Mouse (Mus musculus): ENCODE results near the gene 1110059E24Rik.

GRCm38 (mm10) chr19:21615801-21616200, 37.0 kb downstream of the 1110059E24Rik start:
- TF ChIP-seq POLR2A (IDR thresholded peaks at IDR 0.05; ENCODE audit: control insufficient read depth, low read depth, low read length), result no peak
- no peak for TF ChIP-seq CTCF (IDR thresholded peaks at IDR 0.05; ENCODE audit: control insufficient read depth, insufficient read depth, insufficient replicate concordance, low read depth, low read length)
